Mouse (Mus musculus) neural tube, embryonic 14.5 days (tissue): Measurements from ENCODE around the gene Rab3ip. TPM values are rescaled to one million over a fixed set of nuclear protein-coding genes. Genes with fewer than 3 reads are reported as not detected.

Experiments
- ATAC-seq: fragments of 200-750 bp; cut with Nextera tagmentation; 2 replicates; pipeline ENCODE4 v1.8.0; 2017; ENCODE audit warnings: low read depth, mild to moderate bottlenecking, moderate TSS enrichment, moderate library complexity
- H3K27ac ChIP-seq: fragments of 300-500 bp; sonication (generic); 2 replicates; pipeline ENCODE4 v1.5.1; 2014; ENCODE audit warnings: low read depth, mild to moderate bottlenecking, control low read depth, low read length, moderate library complexity, mixed read lengths
- H3K27me3 ChIP-seq: fragments of 300-500 bp; sonication (generic); 2 replicates; pipeline ENCODE4 v1.6.1; 2014; ENCODE audit warnings: low read length; ENCODE audit not compliant: control insufficient read depth, insufficient read depth
- H3K36me3 ChIP-seq: fragments of 300-500 bp; sonication (generic); 2 replicates; pipeline ENCODE4 v1.6.1; 2014; ENCODE audit warnings: low read length, mixed read lengths; ENCODE audit not compliant: control insufficient read depth, insufficient read depth
- H3K4me1 ChIP-seq: fragments of 300-500 bp; sonication (generic); 2 replicates; pipeline ENCODE4 v1.6.1; 2014; ENCODE audit warnings: low read length; ENCODE audit not compliant: control insufficient read depth, insufficient read depth
- H3K4me2 ChIP-seq: fragments of 300-500 bp; sonication (generic); 2 replicates; pipeline ENCODE4 v1.6.1; 2014; ENCODE audit warnings: mild to moderate bottlenecking, low read depth, low read length, control low read depth
- H3K4me3 ChIP-seq: fragments of 300-500 bp; sonication (generic); 2 replicates; pipeline ENCODE4 v1.5.1; 2014; ENCODE audit warnings: low read depth, low read length, control low read depth, mixed read lengths
- H3K9ac ChIP-seq: fragments of 300-500 bp; sonication (generic); replicated peaks from 2 replicates; pipeline ENCODE4 v1.6.1; 2014; ENCODE audit warnings: low read depth, mild to moderate bottlenecking, control low read depth, low read length, mixed read lengths
- H3K9me3 ChIP-seq: fragments of 300-500 bp; sonication (generic); 2 replicates; pipeline ENCODE4 v1.6.1; 2016; ENCODE audit warnings: low read length; ENCODE audit not compliant: control insufficient read depth
- WGBS: fragments of 180-500 bp; shearing (Covaris S2); extraction: QIAGEN DNeasy Blood & Tissue Kit; methylation state at CpG from one replicate; pipeline ENCODE4 v1.1.7; 2014; 5-methylcytosine and 5-hydroxymethylcytosine counted together
- polyA plus RNA-seq: library from polyadenylated mRNA; unstranded; fragments of >200 nt; fragmentation: Nextera tagmentation; extraction: Ambion mirVana; gene quantifications from 2 replicates; pipeline ENCODE4 v1.2.1, GENCODE M21; 2014

The Rab3ip gene
- polyA plus RNA-seq, 1 experiment from 2014 or later, result 59.6 TPM

DNA sequence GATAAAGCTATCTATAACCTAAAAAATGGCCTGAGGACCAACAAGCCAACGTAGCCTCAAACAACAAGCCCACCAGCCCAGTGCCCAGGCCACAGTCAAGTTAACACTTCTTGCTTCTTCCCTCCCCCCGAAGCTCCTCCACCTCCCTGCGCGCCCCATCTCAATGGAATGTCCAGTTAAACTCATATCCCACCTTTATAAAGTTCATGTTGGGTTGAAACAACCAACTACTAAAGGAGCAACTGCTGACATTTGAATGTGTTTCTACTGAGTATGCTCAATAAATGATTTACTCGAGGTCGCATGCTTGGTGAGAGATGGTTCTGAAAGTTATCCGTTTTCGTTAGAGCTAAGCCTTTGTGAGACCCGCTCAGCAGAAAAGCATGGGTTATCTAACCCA, 2.2 kb downstream of the Rab3ip start:
- H3K9ac ChIP-seq, result no peak overlapping the region

DNA sequence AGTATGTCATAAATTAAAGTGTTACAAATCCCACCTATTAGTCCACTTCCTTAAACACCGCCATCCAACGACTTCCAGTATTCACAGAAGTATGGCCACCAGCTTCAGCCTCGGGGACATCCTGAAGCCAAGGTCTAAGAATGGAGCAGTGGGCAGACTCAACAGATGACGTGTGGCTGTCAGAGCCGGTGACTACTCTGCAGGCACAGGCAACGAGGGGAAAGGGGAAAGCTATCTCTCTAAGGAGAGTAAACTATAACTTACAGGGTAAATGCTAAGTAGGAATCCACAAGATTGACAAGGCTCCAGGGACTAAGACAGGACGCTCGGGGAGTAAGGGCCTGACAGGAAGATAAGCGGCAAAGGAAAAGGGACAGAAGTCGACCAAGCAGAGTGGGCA, 5.6 kb downstream of the Rab3ip start:
- no peak overlapping the region for H3K4me2 ChIP-seq
- H3K9ac ChIP-seq, result no peak overlapping the region
- no peaks in the 10 kb centered on the region for H3K9me3 ChIP-seq
- no peak for ATAC-seq
- H3K36me3 ChIP-seq, result no peaks in the 10 kb centered on the region
- H3K27ac ChIP-seq, result no peak overlapping the region
- H3K4me3 ChIP-seq, result no peak overlapping the region
- H3K4me1 ChIP-seq, result peaks cover 7% of the 10 kb centered on the region; the same call in 1 of the 2 replicates
- WGBS, result 60% methylated on average over 10 of the region's 10 CpGs
- no peaks in the 10 kb centered on the region for H3K27me3 ChIP-seq

More for the DNA sequence above, 2.2 kb downstream of the Rab3ip start:
- Histone ChIP-seq H3K4me2 (peak overlapping the region; percentile 56), H3K4me1 (peaks cover 7% of the 10 kb centered on the region; the same call in 1 of the 2 replicates), H3K27ac (no peak overlapping the region), H3K4me3 (peak overlapping the region; percentile 79), H3K9me3 (no peaks in the 10 kb centered on the region), H3K27me3 (no peaks in the 10 kb centered on the region), H3K36me3 (no peaks in the 10 kb centered on the region)
- ATAC-seq, result no peak
- 83% methylated on average over 9 of the region's 9 CpGs for WGBS

DNA sequence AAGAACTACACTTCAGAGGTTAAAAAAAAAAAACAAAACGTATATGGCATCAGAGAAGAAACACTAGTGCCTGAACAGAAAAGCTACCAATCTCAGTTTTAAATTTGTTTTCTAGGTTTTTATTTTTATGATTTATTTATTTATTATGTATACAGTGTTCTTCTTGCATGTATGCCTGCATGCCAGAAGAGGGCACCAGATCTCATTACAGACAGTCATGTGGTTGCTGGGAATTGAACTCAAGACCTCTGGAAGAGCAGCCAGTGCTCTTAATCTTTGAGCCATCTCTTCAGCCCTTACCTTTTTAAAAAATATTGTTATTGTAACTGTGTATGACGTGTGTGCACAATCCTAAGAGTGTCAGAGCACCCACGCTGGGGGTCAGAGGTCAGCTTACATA, 6.4 kb downstream of the Rab3ip start:
- Histone ChIP-seq H3K4me3 (no peak overlapping the region), H3K9me3 (no peaks in the 10 kb centered on the region), H3K27ac (no peak overlapping the region), H3K27me3 (no peaks in the 10 kb centered on the region), H3K9ac (no peak overlapping the region), H3K4me1 (peaks cover 6% of the 10 kb centered on the region; the same call in 1 of the 2 replicates), H3K36me3 (no peaks in the 10 kb centered on the region), H3K4me2 (no peak overlapping the region)
- 98% methylated on average over 3 of the region's 3 CpGs for WGBS
- no peak for ATAC-seq

DNA sequence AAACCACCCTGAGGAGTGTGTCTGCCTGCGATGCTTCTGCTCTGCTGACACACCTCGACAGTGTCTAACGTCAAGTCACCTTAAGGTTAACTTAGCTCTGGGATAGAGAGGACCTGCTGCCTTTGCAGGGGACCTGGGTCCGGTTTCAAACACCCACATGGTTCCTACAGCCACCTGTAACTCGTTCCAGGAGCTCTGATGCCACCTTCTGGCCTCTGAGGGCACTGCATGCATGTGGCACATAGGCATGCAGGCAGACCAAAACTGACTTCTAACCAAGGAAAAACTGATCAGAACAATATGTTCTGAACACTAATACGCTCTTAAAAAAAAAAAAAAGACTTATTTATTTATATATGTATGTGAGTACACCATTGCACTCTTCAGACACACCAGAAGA, 7.5 kb downstream of the Rab3ip start:
- Histone ChIP-seq H3K36me3 (peaks cover under 1% of the 10 kb centered on the region; the same call in 1 of the 2 replicates), H3K27me3 (no peaks in the 10 kb centered on the region), H3K4me2 (no peak overlapping the region), H3K4me3 (no peak overlapping the region), H3K9me3 (no peaks in the 10 kb centered on the region), H3K9ac (no peak overlapping the region), H3K4me1 (no peaks in the 10 kb centered on the region), H3K27ac (no peak overlapping the region)
- no peak for ATAC-seq
- 97% methylated on average over 6 of the region's 6 CpGs for WGBS

DNA sequence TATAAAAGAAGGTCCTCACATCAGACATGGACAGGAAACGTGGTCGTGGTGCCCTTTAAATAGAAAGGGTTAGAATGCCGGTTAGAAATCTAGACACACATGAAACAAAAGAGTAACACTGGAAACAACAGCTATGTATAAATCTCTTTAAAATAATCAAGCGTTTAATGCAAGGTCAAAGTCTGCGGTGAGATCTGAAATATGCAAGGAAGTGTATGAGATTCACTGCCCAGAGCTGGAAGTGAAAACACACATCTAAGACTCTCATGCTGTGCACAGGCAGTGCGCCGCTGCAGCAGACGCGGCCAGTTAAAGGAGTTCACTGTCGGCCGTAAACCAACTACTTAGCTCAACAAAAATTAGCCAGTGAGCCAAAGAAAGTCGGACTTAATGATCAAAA, 15.5 kb downstream of the Rab3ip start:
- H3K36me3 ChIP-seq, result peaks cover 4% of the 10 kb centered on the region; the same call in 1 of the 2 replicates
- no peak overlapping the region for H3K9ac ChIP-seq
- H3K27me3 ChIP-seq, result no peaks in the 10 kb centered on the region
- 47% methylated on average over 12 of the region's 12 CpGs for WGBS
- ATAC-seq, result no peak
- no peaks in the 10 kb centered on the region for H3K4me1 ChIP-seq
- no peaks in the 10 kb centered on the region for H3K9me3 ChIP-seq
- no peak overlapping the region for H3K27ac ChIP-seq
- no peak overlapping the region for H3K4me2 ChIP-seq
- no peak overlapping the region for H3K4me3 ChIP-seq

DNA sequence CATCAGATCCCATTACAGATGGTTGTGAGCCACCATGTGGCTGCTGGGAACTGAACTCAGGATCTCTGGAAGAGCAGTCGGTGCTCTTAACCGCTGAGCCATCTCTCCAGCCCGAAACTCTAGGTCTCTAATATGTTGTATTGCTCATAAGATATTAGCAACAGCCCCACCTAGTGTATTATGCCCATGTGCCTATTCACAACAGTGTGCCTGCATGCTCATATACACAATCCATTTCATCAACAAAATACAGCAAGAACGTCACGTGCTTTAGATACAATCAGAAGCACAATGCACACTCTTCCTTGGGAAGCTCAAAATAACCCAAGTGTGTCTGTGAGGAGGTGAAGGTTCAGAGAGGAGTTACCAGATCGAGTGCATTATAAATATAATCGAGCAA, 16.8 kb downstream of the Rab3ip start:
- ATAC-seq, result no peak
- no peaks in the 10 kb centered on the region for H3K4me1 ChIP-seq
- no peak overlapping the region for H3K4me3 ChIP-seq
- no peaks in the 10 kb centered on the region for H3K9me3 ChIP-seq
- no peak overlapping the region for H3K4me2 ChIP-seq
- 97% methylated on average over 7 of the region's 7 CpGs for WGBS
- peaks cover 4% of the 10 kb centered on the region; the same call in 1 of the 2 replicates for H3K36me3 ChIP-seq
- no peak overlapping the region for H3K9ac ChIP-seq
- no peaks in the 10 kb centered on the region for H3K27me3 ChIP-seq
- H3K27ac ChIP-seq, result no peak overlapping the region

DNA sequence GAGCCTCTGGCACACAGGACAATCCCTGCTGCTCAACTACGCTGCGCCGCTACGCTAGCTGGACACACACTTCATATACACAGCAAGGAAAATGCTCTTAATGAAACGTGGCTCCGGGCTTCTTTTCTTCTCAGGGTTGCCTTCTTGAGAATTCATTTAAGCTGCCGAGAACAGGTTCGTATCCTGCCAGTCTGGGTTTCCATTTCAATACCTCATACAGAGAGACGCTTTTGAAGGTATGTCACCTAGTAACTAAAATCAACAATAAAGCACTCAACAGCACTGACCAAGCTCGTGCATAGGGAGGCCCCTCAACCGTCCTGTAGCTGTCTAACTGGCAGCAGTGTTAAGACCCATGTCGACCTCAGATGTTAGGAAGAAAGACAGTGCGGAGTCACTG, 18.2 kb downstream of the Rab3ip start:
- 93% methylated on average over 13 of the region's 13 CpGs for WGBS

DNA sequence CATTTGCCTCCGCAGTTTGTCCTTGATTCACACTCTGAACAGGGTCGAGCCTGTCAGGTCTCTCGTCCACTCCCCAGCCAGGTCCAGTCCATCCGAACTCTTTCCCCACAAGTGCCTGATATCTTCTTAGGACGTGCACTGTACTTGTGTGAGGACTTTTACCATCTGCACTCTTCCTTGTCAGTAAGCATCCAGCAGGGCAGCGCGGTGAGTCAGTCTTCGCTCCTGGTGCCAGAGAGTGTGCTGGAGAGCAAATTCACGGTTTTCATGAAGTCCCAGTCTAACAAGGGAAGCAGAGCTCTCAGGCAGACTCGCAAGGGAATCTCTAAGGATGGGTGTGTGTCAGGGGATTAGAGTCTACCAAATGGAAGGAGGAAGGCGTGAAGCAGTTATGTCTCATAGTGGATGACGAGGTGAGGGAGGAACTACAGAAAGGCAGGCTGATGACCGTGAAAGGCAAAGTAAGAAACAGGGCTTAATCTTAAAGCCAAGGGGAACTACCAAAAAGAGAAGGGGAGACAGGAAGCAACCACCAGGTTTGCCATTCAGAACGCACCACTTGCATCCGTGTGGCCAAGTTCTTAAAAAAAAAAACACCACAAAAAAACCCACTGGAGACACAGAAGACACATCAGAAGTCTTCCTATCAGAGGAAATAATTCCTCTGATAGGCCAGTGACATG, 18.9 kb downstream of the Rab3ip start:
- ATAC-seq, result no peak

More for the DNA sequence above, 18.2 kb downstream of the Rab3ip start:
- H3K4me2 ChIP-seq, result no peak overlapping the region
- H3K27me3 ChIP-seq, result no peaks in the 10 kb centered on the region
- no peak for ATAC-seq
- peaks cover 3% of the 10 kb centered on the region; the same call in 1 of the 2 replicates for H3K36me3 ChIP-seq
- no peak overlapping the region for H3K27ac ChIP-seq
- no peak overlapping the region for H3K4me3 ChIP-seq
- H3K9ac ChIP-seq, result no peak overlapping the region
- no peaks in the 10 kb centered on the region for H3K4me1 ChIP-seq
- no peaks in the 10 kb centered on the region for H3K9me3 ChIP-seq

DNA sequence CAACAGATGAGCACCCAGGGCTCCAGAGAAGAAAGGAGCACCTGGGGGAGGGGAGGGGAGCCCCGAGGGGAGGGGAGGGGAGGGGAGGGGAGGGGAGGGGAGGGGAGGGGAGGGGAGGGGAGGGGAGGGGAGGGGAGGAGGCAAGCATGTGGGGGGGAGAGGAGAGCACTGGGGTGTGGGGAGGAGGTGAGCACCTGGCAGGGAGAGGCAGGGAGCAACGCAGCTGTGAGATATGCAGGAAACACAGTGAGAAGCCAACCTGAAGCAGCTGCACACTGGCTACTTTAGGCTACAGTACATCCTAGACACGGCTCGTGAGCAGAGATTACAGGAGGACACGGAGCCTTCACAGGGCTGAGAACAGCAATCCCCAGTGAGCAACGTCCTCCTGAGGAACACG, 19.6 kb downstream of the Rab3ip start:
- H3K9me3 ChIP-seq, result no peaks in the 10 kb centered on the region
- H3K4me1 ChIP-seq, result no peaks in the 10 kb centered on the region
- ATAC-seq, result no peak
- no peak overlapping the region for H3K9ac ChIP-seq
- H3K4me2 ChIP-seq, result no peak overlapping the region
- WGBS, result 87% methylated on average over 6 of the region's 7 CpGs
- peaks cover 11% of the 10 kb centered on the region; the same call in 1 of the 2 replicates for H3K36me3 ChIP-seq
- H3K27me3 ChIP-seq, result no peaks in the 10 kb centered on the region
- H3K27ac ChIP-seq, result no peak overlapping the region
- no peak overlapping the region for H3K4me3 ChIP-seq

More for the DNA sequence above, 18.9 kb downstream of the Rab3ip start:
- no peak overlapping the region for H3K4me2 ChIP-seq
- 89% methylated on average over 15 of the region's 15 CpGs for WGBS
- no peaks in the 10 kb centered on the region for H3K27me3 ChIP-seq
- H3K4me3 ChIP-seq, result no peak overlapping the region
- H3K36me3 ChIP-seq, result peaks cover 10% of the 10 kb centered on the region; the same call in 1 of the 2 replicates
- H3K4me1 ChIP-seq, result no peaks in the 10 kb centered on the region
- no peaks in the 10 kb centered on the region for H3K9me3 ChIP-seq
- no peak overlapping the region for H3K9ac ChIP-seq
- H3K27ac ChIP-seq, result no peak overlapping the region
